Mouse (Mus musculus) cerebellum, adult 9-11 months (tissue): ENCODE results near the gene Prrc2b.
A peak's percentile ranks its signal among the peaks of the same experiment; 100 is the strongest.

Source experiments
- DNase-seq: peaks from one replicate; pipeline ENCODE4 v3.0.0; 2022

Prrc2b gene

GRCm38 (mm10) chr2:32189060-32189681 lies 38.3 kb downstream of the Prrc2b start:
- no peak for DNase-seq

GRCm38 (mm10) chr2:32190620-32191019 lies 39.7 kb downstream of the Prrc2b start:
- peak; percentile 70 for DNase-seq

GRCm38 (mm10) chr2:32191872-32192507 lies 41.1 kb downstream of the Prrc2b start:
- DNase-seq, result peak; percentile 80

GRCm38 (mm10) chr2:32198977-32199376 lies 48.1 kb downstream of the Prrc2b start:
- no peak for DNase-seq

GRCm38 (mm10) chr2:32200033-32200432 lies 49.2 kb downstream of the Prrc2b start:
- DNase-seq, result peak; percentile 80

GRCm38 (mm10) chr2:32200712-32201111 lies 49.8 kb downstream of the Prrc2b start:
- DNase-seq, result peak; percentile 78

- peak; percentile 79 for DNase-seq
Observed at GRCm38 (mm10) chr2:32201527-32201926, 50.6 kb downstream of the Prrc2b start.

GRCm38 (mm10) chr2:32203853-32204252 lies 53.0 kb downstream of the Prrc2b start:
- no peak for DNase-seq

- no peak for DNase-seq
Observed at GRCm38 (mm10) chr2:32207682-32208081, 56.8 kb downstream of the Prrc2b start.

GRCm38 (mm10) chr2:32211689-32212088 lies 60.8 kb downstream of the Prrc2b start:
- peak; percentile 78 for DNase-seq

- no peak for DNase-seq
Observed at GRCm38 (mm10) chr2:32213000-32213399, 62.1 kb downstream of the Prrc2b start.

- no peak for DNase-seq
Observed at GRCm38 (mm10) chr2:32215576-32215975, 64.7 kb downstream of the Prrc2b start.

- peak; percentile 22 for DNase-seq
Observed at GRCm38 (mm10) chr2:32216506-32216905, 65.6 kb downstream of the Prrc2b start.

- peak; percentile 17 for DNase-seq
Observed at GRCm38 (mm10) chr2:32217656-32218055, 66.8 kb downstream of the Prrc2b start.

- DNase-seq, result peak; percentile 56
Observed at GRCm38 (mm10) chr2:32218113-32218512, 67.2 kb downstream of the Prrc2b start.

GRCm38 (mm10) chr2:32218541-32219334 lies 67.9 kb downstream of the Prrc2b start:
- DNase-seq, result peak; percentile 60

GRCm38 (mm10) chr2:32219501-32219900 lies 68.6 kb downstream of the Prrc2b start:
- peak; percentile 26 for DNase-seq

- DNase-seq, result peak; percentile 29
Observed at GRCm38 (mm10) chr2:32220021-32220420, 69.1 kb downstream of the Prrc2b start.

GRCm38 (mm10) chr2:32220969-32221368 lies 70.1 kb downstream of the Prrc2b start:
- peak; percentile 22 for DNase-seq

GRCm38 (mm10) chr2:32221577-32221976 lies 70.7 kb downstream of the Prrc2b start:
- DNase-seq, result peak; percentile 34

- no peak for DNase-seq
Observed at GRCm38 (mm10) chr2:32222057-32222456, 71.2 kb downstream of the Prrc2b start.

GRCm38 (mm10) chr2:32235433-32235832 lies 84.6 kb downstream of the Prrc2b start:
- peak; percentile 20 for DNase-seq

GRCm38 (mm10) chr2:32235886-32236759 lies 85.2 kb downstream of the Prrc2b start, which contains the start of gene Pomt1:
TSS of gene Pomt1 (plus strand) at chr2:32236590.
- DNase-seq, result peak; percentile 93
